Mouse (Mus musculus): ENCODE results near the gene Npff. TPM values are rescaled to one million over a fixed set of nuclear protein-coding genes. Genes with fewer than 3 reads are reported as not detected.

Gene Npff
- polyA plus RNA-seq, 1 experiment from 2014 or later: 1.6 TPM

DNA sequence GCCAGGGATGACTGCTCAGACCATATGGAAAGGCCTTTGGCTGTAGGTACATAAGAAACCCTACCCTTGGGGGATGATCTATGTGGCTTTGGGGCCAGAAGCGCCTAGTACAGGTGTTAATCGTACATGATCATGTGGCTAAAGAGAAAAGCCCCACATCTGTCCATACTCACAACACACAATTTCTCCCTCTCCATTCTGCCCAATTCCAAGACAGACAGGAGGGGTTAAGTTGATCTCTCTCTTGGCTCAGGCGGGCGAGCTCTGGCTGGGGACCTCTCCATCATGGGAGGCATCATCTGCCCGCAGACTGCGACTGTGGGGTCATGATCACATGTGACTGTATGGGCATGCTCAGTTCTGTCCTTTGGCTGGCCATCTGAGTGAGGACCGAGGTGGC is 9.2 kb upstream of the Npff start:
- peaks cover 70% of the 10 kb centered on the region for H3K36me3 ChIP-seq (ENCODE audit: insufficient read depth, low read length)
- no peak for TF ChIP-seq CTCF (IDR thresholded peaks at IDR 0.05; ENCODE audit: low read depth)
- no peak for ATAC-seq (replicated peaks; ENCODE audit: low FRiP score, low read depth)
- no peaks in the 10 kb centered on the region for H3K4me1 ChIP-seq (replicated peaks; ENCODE audit: insufficient read depth, low read length)
- H3K9me3 ChIP-seq (replicated peaks; ENCODE audit: low read length): no peaks in the 10 kb centered on the region
- DNase-seq (ENCODE audit: low spot score): no peak
- WGBS: 90% methylated on average over 7 of the region's 7 CpGs
- no peak overlapping the region for H3K4me2 ChIP-seq (ENCODE audit: low read length)
- H3K27ac ChIP-seq: no peak overlapping the region
- H3K4me3 ChIP-seq (replicated peaks; ENCODE audit: low read depth, low read length): no peak overlapping the region
- no peaks in the 10 kb centered on the region for H3K27me3 ChIP-seq (ENCODE audit: insufficient read depth, low read length)
- H3K9ac ChIP-seq (ENCODE audit: low read depth, low read length): no peak overlapping the region

- no peaks in the 10 kb centered on the region for H3K4me1 ChIP-seq (replicated peaks; ENCODE audit: insufficient read depth, low read length)
- ATAC-seq (replicated peaks; ENCODE audit: low FRiP score, low read depth): no peak
- no peak overlapping the region for H3K9ac ChIP-seq (ENCODE audit: low read depth, low read length)
- TF ChIP-seq CTCF (IDR thresholded peaks at IDR 0.05; ENCODE audit: low read depth): no peak
- no peaks in the 10 kb centered on the region for H3K27me3 ChIP-seq (ENCODE audit: insufficient read depth, low read length)
- no peaks in the 10 kb centered on the region for H3K9me3 ChIP-seq (replicated peaks; ENCODE audit: low read length)
- no peak overlapping the region for H3K4me3 ChIP-seq (replicated peaks; ENCODE audit: low read depth, low read length)
- no peak overlapping the region for H3K4me2 ChIP-seq (ENCODE audit: low read length)
- peaks cover 67% of the 10 kb centered on the region for H3K36me3 ChIP-seq (ENCODE audit: insufficient read depth, low read length)
- no peak overlapping the region for H3K27ac ChIP-seq
- WGBS: 92% methylated on average over 3 of the region's 3 CpGs
- no peak for DNase-seq (ENCODE audit: low spot score)
These were observed 7.6 kb upstream of the Npff start for GRCm38 (mm10) chr15:102532106-102532900.

- H3K27me3 ChIP-seq (ENCODE audit: insufficient read depth, low read length): no peaks in the 10 kb centered on the region
- H3K36me3 ChIP-seq (ENCODE audit: insufficient read depth, low read length): peaks cover 62% of the 10 kb centered on the region
- H3K4me1 ChIP-seq (replicated peaks; ENCODE audit: insufficient read depth, low read length): no peaks in the 10 kb centered on the region
- H3K9me3 ChIP-seq (replicated peaks; ENCODE audit: low read length): no peaks in the 10 kb centered on the region
- no peak for TF ChIP-seq CTCF (IDR thresholded peaks at IDR 0.05; ENCODE audit: low read depth)
- WGBS: 59% methylated on average over 4 of the region's 4 CpGs
- H3K27ac ChIP-seq: no peak overlapping the region
- H3K9ac ChIP-seq (ENCODE audit: low read depth, low read length): no peak overlapping the region
- DNase-seq (ENCODE audit: low spot score): no peak
- H3K4me3 ChIP-seq (replicated peaks; ENCODE audit: low read depth, low read length): no peak overlapping the region
- no peak for ATAC-seq (replicated peaks; ENCODE audit: low FRiP score, low read depth)
- no peak overlapping the region for H3K4me2 ChIP-seq (ENCODE audit: low read length)
These were observed 6.8 kb upstream of the Npff start for GRCm38 (mm10) chr15:102531586-102531985.

DNA sequence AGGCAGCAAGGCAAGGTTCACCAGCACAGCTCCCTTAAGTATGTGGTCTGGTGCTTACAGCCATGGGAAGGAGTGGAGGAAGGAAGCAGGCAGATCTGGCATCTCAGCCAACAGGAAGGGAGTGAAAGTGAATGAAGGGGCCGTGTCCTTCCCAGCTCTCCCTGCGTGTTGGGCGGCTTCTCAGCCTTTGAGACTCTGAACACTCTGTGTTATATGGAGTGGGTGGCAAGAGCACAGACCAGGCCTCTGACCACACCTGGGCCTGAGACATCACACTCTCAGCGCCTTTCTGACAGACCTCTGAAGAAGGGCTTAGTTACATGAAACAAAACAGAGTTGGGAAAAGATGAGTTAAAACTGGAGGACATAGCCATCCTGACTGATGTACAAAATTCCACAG is 5.8 kb upstream of the Npff start:
- H3K4me3 ChIP-seq (replicated peaks; ENCODE audit: low read depth, low read length): no peak overlapping the region
- no peak overlapping the region for H3K27ac ChIP-seq
- WGBS: 79% methylated on average over 4 of the region's 4 CpGs
- H3K4me2 ChIP-seq (ENCODE audit: low read length): no peak overlapping the region
- H3K27me3 ChIP-seq (ENCODE audit: insufficient read depth, low read length): no peaks in the 10 kb centered on the region
- no peak overlapping the region for H3K9ac ChIP-seq (ENCODE audit: low read depth, low read length)
- peaks cover 53% of the 10 kb centered on the region for H3K36me3 ChIP-seq (ENCODE audit: insufficient read depth, low read length)
- DNase-seq (ENCODE audit: low spot score) (no peak), ATAC-seq (replicated peaks; ENCODE audit: low FRiP score, low read depth) (no peak)
- no peaks in the 10 kb centered on the region for H3K9me3 ChIP-seq (replicated peaks; ENCODE audit: low read length)
- H3K4me1 ChIP-seq (replicated peaks; ENCODE audit: insufficient read depth, low read length): no peaks in the 10 kb centered on the region
- no peak for TF ChIP-seq CTCF (IDR thresholded peaks at IDR 0.05; ENCODE audit: low read depth)

GRCm38 (mm10) chr15:102528396-102528795 is 3.7 kb upstream of the Npff start:
- Histone ChIP-seq H3K36me3 (ENCODE audit: insufficient read depth, low read length) (peaks cover 45% of the 10 kb centered on the region), H3K9ac (ENCODE audit: low read depth, low read length) (no peak overlapping the region), H3K4me1 (replicated peaks; ENCODE audit: insufficient read depth, low read length) (no peaks in the 10 kb centered on the region), H3K27ac (no peak overlapping the region), H3K4me3 (replicated peaks; ENCODE audit: low read depth, low read length) (no peak overlapping the region), H3K4me2 (ENCODE audit: low read length) (no peak overlapping the region), H3K9me3 (replicated peaks; ENCODE audit: low read length) (no peaks in the 10 kb centered on the region), H3K27me3 (ENCODE audit: insufficient read depth, low read length) (no peaks in the 10 kb centered on the region)
- DNase-seq (ENCODE audit: low spot score) (no peak), ATAC-seq (replicated peaks; ENCODE audit: low FRiP score, low read depth) (no peak)
- WGBS: 100% methylated on average over 1 of the region's 1 CpGs
- no peak for TF ChIP-seq CTCF (IDR thresholded peaks at IDR 0.05; ENCODE audit: low read depth)

GRCm38 (mm10) chr15:102527936-102528335 is 3.2 kb upstream of the Npff start:
- peaks cover 42% of the 10 kb centered on the region for H3K36me3 ChIP-seq (ENCODE audit: insufficient read depth, low read length)
- no peak overlapping the region for H3K4me2 ChIP-seq (ENCODE audit: low read length)
- ATAC-seq (replicated peaks; ENCODE audit: low FRiP score, low read depth): no peak

More at GRCm38 (mm10) chr15:102527936-102528335, 3.2 kb upstream of the Npff start:
- Histone ChIP-seq H3K27ac (no peak overlapping the region), H3K9ac (ENCODE audit: low read depth, low read length) (no peak overlapping the region), H3K9me3 (replicated peaks; ENCODE audit: low read length) (no peaks in the 10 kb centered on the region), H3K4me1 (replicated peaks; ENCODE audit: insufficient read depth, low read length) (no peaks in the 10 kb centered on the region), H3K4me3 (replicated peaks; ENCODE audit: low read depth, low read length) (no peak overlapping the region), H3K27me3 (ENCODE audit: insufficient read depth, low read length) (no peaks in the 10 kb centered on the region)
- peak; percentile 52 for TF ChIP-seq CTCF (IDR thresholded peaks at IDR 0.05; ENCODE audit: low read depth)
- 78% methylated on average over 3 of the region's 3 CpGs for WGBS
- no peak for DNase-seq (ENCODE audit: low spot score)
